Mouse (Mus musculus) hematopoietic multipotent progenitor cell, adult 10-12 weeks (in vitro differentiated cells): ENCODE data around the gene Zfp935. TPM values are rescaled to one million over a fixed set of nuclear protein-coding genes. Genes with fewer than 3 reads are reported as not detected.

Experiments
- polyA plus RNA-seq: library from polyadenylated mRNA; stranded (reverse); fragments of >175 nt; gene quantifications from 2 replicates; pipeline ENCODE4 v1.2.3, GENCODE M21; 2012; ENCODE audit warnings: low replicate concordance

The Zfp935 gene
- 0.28 TPM in 1 of 2 replicates, not detected in the other for polyA plus RNA-seq

DNA sequence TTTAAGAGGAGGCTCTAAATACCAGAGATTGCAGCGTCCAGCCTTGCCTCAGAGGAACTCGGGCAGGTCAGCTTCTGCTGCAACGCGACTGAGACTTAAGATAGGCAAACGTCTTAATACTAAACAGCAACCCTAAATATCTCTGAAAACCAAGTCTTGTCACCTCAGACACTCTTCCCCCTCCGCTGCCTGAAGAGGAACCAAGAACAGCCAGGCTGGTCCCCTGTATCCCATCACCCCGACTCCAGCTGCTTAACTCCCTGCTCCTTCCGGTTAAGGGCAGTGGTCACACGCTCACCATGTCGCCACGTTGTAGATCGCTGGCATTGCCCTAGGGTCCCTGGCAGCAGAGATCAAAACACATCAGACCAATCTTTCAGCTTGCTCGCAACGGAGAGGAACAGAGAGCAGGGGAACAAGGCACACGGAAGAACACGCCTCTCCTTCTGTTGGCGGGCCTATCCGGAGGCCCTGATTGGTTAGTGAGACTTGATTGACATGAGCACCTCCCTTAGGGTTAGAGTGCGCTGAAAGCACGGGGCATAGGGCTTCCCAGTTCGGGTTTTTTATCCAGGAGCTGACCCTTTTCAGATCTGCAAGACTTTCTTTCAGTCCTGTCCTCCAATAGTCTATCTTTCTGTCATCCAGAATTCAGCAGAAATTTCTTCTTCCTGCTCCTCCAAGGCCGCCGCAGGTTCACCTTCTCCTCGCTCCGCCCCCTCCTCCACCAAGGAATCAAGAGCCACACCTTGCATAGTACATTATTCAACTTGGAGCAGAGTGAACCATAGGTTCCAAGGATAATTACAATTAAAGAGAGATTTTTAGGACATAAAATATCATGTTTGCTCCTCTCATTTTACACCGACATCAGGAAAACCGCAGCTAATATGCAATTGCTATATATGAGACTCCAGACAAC is at the start of gene Zfp935:
Gene Zfp935 (minus strand): TSS at position 323 of the 922 bp plus-strand sequence.

DNA sequence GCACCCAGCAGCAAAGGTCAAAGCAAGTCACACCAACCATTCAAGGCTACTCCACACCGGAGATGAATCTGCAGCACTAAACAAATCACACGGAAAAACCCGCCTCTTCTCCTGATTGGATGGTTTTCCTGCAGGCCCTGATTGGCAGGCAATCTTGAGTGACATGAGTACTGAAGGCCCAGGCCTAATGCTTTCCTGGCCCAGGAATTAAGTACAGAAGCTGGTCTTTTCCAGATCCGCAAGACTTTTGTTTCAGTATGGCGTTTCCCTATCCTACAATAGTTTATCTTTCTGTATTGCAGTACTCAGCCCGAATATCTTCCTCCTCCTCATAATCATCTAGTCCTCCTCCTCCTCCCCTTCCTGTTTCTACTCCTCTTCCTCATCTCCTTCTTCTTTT is 12.8 kb upstream of the Zfp935 start, which contains the start of gene Zfp934:
Gene Zfp934 (minus strand): TSS at position 101 of the 400 bp plus-strand sequence.

DNA sequence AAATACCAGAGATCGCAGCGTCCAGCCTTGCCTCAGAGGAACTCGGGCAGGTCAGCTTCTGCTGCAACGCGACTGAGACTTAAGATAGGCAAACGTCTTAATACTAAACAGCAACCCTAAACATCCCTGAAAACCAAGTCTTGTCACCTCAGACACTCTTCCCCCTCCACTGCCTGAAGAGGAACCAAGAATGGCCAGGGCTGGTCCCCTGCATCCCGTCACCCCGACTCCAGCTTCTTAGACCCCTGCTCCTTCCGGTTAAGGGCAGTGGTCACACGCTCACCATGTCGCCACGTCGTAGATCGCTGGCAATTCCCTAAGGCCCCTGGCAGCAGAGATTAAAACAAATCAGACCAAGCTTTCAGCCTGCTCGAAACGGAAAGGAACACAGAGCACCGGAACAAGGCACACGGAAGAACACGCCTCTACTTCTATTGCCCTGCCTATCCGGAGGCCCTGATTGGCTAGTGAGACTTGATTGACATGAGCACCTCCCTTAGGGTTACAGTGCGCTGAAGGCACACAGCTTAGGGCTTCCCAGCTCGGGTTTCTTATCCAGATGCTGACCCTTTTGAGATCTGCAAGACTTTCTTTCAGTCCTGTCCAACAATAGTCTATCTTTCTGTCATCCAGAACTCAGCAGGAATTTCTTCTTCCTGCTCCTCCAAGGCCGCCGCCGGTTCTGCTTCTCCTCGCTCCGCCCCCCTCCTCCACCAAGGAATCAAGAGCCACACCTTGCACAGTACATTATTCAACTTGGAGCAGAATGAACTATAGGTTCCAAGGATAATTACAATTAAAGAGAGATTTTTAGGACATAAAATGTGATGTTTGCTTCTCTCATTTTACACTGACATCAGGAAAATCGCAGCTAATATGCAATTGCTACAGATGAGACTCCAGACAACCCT is 91.6 kb downstream of the Zfp935 start, which contains the start of gene Gm49359:
Gene Gm49359 (minus strand): TSS at position 409 of the 911 bp plus-strand sequence.

Other genes starting within 250 kb of the Zfp935 start
- 0.16 TPM in 1 of 2 replicates, not detected in the other for gene Gm3604, start 175.3 kb downstream of the Zfp935 start, polyA plus RNA-seq
- gene Gm49359, start 91.7 kb downstream of the Zfp935 start, polyA plus RNA-seq = 0.71 and 2.5 TPM in 2 replicates
- 0.85 and 1.2 TPM in 2 replicates for gene Zfp934, start 12.7 kb upstream of the Zfp935 start, polyA plus RNA-seq
- 0.04 and 0.34 TPM in 2 replicates for gene 6720489N17Rik, start 65.7 kb upstream of the Zfp935 start, polyA plus RNA-seq
- 1.4 and 1.5 TPM in 2 replicates for gene Platr25, start 202.2 kb upstream of the Zfp935 start, polyA plus RNA-seq
- 0.43 TPM in 1 of 2 replicates, not detected in the other for gene Gm5141, start 227.3 kb upstream of the Zfp935 start, polyA plus RNA-seq